Mouse (Mus musculus) urinary bladder, adult 18-20 months (tissue): ENCODE measurements around the gene Man2b1.

Experiments used
- DNase-seq, 2 experiments: peaks; one replicate each; pipeline ENCODE4 v3.0.0; 2022; ENCODE audit warnings: low spot score in 2 of 2, mixed read lengths in 2 of 2

Man2b1 gene

GRCm38 (mm10) chr8:85083108-85083813 is at the start of gene Man2b1:
TSS of gene Man2b1 (plus strand) at chr8:85083270.
- peak; percentile 82 to 89 for DNase-seq

- DNase-seq = no peak
Observed at GRCm38 (mm10) chr8:85033867-85034266, 49.2 kb upstream of the Man2b1 start.

GRCm38 (mm10) chr8:85034764-85035163 is 48.3 kb upstream of the Man2b1 start:
- DNase-seq = peak in 1 of 2 experiments; percentile 62

- DNase-seq = no peak
Observed at GRCm38 (mm10) chr8:85035165-85035727, 47.8 kb upstream of the Man2b1 start.

- no peak for DNase-seq
Observed at GRCm38 (mm10) chr8:85035728-85036310, 47.3 kb upstream of the Man2b1 start.

GRCm38 (mm10) chr8:85036381-85036717 is 46.7 kb upstream of the Man2b1 start:
- peak in 1 of 2 experiments; percentile 57 for DNase-seq

- peak; percentile 86 to 90 for DNase-seq
Observed at GRCm38 (mm10) chr8:85036718-85037365, 46.2 kb upstream of the Man2b1 start, which contains the start of gene Tnpo2. TSS of gene Tnpo2 (plus strand) at chr8:85036915.

GRCm38 (mm10) chr8:85037366-85037680 is 45.7 kb upstream of the Man2b1 start:
- DNase-seq = no peak

GRCm38 (mm10) chr8:85037681-85038531 is 45.2 kb upstream of the Man2b1 start:
- DNase-seq = peak; percentile 35 to 65

- no peak for DNase-seq
Observed at GRCm38 (mm10) chr8:85043619-85044018, 39.5 kb upstream of the Man2b1 start.

GRCm38 (mm10) chr8:85057367-85057766 is 25.7 kb upstream of the Man2b1 start:
- no peak for DNase-seq

GRCm38 (mm10) chr8:85059879-85060616 is 23.0 kb upstream of the Man2b1 start, which contains the start of gene Fbxw9:
TSS of gene Fbxw9 (plus strand) at chr8:85060055.
- DNase-seq = peak; percentile 83 to 84

- DNase-seq = no peak
Observed at GRCm38 (mm10) chr8:85062603-85063002, 20.5 kb upstream of the Man2b1 start.

- no peak for DNase-seq
Observed at GRCm38 (mm10) chr8:85065213-85065612, 17.9 kb upstream of the Man2b1 start.

GRCm38 (mm10) chr8:85067155-85067554 is 15.9 kb upstream of the Man2b1 start:
- DNase-seq = peak; percentile 45 to 60

GRCm38 (mm10) chr8:85067982-85068381 is 15.1 kb upstream of the Man2b1 start, which contains the start of gene Gm5741:
TSS of gene Gm5741 (minus strand) at chr8:85067982.
- no peak for DNase-seq

- no peak for DNase-seq
Observed at GRCm38 (mm10) chr8:85071041-85071440, 12.0 kb upstream of the Man2b1 start.

GRCm38 (mm10) chr8:85071514-85072281 is 11.4 kb upstream of the Man2b1 start, which contains the start of gene Dhps:
TSS of gene Dhps (plus strand) at chr8:85071757.
- DNase-seq = peak; percentile 81 to 86

- no peak for DNase-seq
Observed at GRCm38 (mm10) chr8:85072364-85072929, 10.6 kb upstream of the Man2b1 start.
